Mouse (Mus musculus) kidney, postnatal 36 days (tissue): Measurements from ENCODE around the gene Fxyd3.
A peak's percentile ranks its signal among the peaks of the same experiment; 100 is the strongest.

Experiments used
- DNase-seq, 2 experiments: peaks; one replicate each; pipeline ENCODE4 v3.0.0; 2021 to 2022; ENCODE audit warnings: mixed read lengths in 2 of 2

Gene Fxyd3

DNA sequence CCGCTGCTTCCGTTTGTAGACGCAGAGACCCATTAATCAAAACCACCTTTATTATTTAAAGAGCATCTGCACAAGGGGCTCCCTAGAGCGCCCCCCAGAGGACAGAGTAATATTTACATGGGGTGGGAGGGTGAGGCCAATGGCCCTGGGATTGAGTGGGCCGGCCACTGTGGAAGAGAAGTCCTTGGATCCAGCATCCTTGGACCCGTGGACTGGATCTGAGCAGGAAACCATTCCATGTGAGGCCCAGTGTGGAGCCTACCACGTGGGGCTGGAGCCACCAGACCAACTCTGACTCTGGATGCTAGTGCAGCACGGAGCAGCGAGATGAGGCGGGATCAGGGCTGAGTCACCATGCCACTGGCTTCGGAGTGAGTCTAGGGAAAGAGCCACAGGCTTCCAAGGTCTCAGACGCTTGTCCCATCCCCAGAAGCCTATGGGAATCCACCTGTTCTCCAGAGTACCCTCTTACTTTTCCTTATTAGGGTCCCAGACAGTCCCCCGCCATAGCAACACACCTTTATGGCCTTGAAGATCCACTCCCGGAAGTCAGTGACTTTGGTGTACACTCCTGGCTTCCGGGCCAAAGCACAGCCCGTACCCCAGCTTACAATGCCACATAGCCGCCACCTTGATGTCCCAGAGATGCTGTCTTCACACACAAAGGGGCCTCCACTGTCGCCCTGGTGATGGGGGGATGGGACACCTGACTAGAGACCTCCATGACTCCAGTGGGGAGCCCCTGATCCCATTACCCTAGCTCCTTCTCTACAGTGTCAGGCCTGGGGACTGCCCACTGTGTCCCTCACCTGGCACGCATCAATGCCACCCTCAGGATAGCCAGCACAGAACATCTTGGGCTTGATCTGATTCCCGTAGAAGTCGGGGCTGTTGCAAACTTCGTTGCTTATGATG is 22.4 kb upstream of the Fxyd3 start:
- DNase-seq: peak in 1 of 2 experiments; percentile 63

DNA sequence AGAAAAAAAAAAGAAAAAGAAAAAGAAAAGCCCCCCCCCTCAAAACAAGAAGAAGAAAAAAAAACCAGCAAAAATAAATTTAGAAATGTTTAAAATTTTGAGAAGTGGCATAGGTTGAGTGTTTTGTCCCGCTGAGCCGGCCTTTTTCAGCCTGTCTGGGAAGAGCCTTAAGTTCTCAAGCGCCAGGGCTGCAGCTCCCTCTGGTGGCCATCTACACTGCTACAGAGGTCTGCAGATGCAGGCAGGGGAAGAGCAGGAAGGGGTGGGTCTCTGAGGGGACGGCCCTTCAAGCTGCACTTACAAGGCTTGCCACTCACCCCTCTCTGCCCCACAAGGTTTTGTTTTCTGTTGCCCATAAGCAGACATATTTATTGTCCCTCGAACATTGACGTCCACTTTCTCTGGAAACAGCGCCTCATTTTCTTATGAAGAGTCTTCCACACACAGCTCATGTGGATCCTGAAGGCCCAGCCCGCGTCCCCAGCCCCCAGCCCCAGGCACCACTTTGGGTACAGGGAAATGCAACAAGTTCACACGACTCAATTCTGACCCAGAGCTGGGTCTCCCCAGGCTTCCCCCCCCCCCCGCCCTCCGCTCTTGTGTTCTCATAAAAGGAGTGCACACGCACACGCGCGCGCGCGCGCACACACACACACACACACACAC is 21.2 kb upstream of the Fxyd3 start:
- DNase-seq: peak; percentile 94 to 98

DNA sequence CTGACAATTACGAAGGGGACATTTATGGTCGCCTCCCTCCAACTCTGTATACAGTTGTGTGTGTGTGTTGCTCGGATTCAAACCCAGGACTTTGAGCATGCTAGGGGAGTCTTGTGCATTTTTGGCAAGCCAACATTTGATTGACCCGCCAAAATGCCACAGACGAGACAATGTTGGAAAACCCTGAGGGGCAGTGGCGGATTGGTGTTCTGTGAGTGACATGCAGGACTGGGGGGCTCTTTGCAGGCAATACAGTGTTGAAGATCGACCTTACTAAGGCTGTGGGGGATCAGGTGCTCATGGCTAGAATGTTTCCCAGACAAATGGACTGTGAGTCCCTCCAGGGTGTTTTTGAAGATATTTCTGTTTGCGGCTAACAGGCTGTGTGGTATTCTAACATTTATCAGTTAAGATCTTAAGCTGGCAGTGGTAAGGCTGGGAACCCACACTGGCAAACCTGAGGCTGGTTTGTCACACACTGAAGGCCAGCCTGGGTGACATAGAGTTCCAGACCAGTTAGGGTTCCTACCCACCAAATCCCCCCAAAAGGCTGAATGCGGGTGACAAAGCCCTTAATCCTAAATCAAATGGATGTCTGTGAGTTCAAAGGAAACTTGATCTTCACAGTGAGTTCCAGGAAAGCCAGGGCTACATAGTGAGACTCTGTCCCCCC is 20.5 kb upstream of the Fxyd3 start:
- DNase-seq: no peak

DNA sequence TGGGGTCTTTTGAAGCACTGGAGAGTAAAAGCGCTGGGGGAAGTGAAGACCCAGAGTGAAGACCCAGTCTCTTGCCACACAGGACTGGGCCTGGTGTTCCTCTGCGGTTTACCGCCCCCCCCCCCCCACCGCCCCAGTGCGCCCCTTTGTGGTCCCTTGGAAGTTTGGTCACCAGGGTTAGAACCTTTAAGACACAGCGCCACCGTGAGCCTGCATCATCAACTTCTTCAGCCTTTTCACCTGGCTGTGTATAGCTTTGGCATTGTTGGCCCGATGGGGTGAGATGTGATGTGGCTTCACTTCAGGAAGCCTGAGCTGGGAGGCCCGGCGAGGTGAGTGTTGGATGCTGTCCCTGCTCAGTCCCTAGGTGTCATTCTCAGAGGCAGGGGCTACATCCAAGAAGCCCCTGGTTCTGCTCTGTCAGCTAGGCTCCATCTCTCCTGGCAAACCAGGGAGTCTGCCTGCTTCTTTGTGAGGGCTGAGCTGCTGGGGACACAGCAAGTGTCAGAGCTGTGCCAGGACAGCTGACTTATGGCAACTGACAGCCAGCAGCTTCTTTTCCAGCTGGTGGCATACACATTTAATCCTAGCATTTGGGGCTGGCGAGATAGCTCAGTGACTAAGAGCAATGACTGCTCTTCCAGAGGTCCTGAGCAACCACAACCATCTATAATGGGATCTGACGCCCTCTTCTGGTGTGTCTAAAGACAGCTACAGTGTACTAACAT is 18.4 kb upstream of the Fxyd3 start:
- DNase-seq: no peak

DNA sequence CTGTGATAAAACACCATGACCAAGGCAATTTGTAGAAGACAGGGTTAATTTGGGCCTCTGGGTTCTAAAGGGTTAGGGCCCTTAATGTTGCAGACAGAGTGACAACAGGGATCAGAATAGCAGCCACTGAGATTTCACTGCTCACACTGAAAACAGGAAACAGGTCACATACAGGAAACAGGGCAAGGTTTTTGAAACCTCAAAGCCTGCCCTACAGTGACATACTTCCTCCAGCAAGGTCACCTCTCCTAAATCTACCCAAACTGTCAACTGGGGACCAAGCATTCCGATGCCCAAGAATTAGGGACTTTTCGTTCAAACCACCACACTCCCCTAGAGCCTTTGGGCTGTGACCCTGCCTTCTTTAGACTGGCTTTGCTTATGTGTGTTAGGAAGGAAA is 13.2 kb upstream of the Fxyd3 start:
- no peak for DNase-seq

DNA sequence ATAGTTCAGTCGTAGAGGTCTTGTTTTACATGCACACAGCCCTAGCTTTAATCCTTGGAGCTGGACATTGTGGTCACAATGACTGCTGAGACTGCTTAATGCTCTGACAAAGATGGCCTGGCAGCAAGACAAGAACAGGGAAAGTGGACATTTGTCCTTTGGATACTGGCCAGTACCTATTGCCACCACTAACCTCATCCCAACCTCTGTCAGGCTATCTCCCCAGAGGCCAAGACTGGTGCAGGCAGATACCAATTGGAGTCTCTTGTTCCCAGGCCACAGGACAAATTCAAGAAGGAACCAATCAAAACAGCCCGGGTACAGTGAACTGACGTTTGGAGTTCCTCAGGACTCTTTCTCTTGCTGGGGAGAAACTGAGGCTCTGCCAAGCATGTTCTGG is 11.7 kb upstream of the Fxyd3 start:
- DNase-seq: no peak

DNA sequence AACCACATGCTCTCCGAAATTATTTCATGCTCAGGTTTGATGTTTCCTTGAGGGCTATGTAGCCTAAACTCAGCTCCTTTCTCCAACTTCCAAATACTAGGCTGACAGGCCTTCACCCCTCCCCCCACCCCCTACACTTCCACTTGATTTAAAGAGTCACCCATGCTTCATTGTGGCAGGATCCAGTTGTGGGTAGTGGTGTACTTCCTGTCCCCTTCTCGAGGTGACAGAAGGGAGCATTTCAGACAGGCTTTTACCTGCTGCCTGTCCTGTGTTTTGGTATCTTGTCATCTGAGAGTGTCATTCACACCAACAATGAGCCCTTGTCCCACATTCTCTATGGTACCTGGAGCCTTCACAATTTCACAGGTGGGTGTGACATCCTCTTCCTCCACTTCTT is 10.8 kb upstream of the Fxyd3 start:
- DNase-seq: no peak

DNA sequence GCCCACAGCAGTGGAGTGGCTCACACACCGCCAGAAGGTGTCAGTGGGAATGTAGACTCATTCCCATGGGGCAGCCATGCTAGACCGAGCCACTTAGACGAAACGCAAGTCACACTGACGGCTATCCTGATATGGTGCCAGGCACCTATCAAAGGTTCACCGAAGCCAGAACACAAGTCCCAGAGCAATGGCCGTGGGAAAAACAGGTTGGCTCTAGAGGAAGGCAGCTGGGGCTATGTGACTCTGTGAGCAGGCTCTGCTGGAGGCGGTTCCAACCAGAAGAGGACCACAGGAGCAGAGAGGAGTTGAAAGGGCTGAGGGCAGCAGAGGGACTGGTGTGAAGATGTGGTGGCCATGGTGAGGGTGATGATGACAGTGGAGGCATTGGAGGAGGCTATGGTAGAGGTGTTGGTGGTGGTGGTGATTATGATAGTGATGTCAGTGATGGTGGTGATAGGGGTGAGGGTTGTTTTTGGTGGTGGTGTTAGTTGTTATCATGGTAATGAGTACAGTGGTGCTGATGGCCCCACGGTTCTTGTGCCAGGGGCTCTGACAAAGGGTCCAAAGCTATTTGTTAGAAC is 9.8 kb upstream of the Fxyd3 start:
- no peak for DNase-seq

DNA sequence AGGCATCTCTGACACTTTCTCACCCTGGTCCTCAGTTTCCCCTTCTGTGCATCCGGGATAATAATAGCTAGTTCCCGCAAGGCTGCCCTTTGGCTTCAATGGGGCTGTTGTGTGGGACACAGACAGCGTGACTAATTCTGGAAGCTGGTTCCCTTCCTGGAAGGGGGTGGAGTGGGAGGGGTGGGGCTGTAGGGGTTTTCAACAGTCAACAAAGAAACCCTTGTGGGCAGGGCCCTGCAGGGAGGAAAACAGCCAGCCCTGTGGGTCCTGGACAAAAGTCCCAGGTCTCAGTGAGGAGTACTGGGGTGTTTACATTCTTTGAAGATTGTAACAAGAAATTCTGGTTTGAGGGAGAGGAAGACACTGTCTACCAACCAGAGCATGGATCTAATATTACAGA is 8.7 kb upstream of the Fxyd3 start:
- peak; percentile 50 to 54 for DNase-seq

DNA sequence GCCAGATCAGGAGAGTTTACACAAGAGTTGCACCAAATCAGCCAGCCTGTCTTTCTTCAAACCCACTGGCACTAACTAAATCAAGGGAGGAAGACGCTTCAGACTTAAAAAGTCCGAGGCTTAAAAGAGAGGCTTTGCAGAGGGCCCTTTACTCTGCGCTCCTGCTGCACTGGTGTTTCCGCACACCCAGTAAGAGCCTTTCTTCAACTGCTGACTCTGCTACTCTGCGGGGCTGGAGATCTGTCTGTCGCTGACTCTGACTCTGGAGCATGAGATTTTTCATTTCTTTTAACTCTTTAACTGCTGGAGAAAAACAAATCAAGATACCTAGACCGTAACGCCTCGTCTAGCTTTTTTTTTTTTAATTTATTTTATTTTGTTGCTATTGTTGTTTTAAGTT is 7.6 kb upstream of the Fxyd3 start:
- no peak for DNase-seq

DNA sequence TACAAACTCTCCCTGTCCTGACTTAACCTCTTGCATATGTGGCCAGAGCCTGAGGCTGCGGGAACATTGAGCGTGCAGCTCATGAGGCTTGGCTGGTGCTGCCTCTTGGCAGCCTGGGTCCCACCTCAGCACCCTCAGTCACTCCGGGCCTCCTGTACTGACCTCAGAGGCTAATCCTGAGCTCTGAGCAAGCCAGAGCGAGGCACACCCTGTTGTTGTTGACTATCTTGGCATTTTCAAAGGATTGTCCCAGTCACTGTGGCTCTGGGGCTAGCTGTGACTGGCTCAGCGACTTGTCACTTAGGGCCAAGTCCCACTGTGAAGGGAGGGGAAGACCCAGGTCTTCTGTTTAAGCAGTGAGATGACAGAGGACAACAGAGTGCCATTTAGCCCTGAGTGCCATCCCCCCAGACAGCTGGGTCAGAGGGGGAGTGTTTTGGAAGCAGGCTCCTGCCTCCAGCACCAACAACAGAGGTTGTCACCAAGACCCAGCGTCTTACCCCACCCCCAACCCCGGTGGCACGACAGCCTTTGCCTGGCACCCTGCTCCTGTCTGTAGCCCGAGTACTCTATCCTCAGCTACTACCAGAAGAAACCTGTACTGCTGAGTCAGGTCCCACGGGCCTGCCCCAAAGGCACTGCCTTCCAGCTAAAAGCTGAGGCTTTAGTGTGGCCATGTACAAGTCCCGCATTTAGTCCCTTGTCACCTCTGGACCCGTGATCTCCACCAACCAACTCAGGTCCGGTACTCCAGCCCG is 6.5 kb upstream of the Fxyd3 start:
- peak; percentile 37 to 43 for DNase-seq

DNA sequence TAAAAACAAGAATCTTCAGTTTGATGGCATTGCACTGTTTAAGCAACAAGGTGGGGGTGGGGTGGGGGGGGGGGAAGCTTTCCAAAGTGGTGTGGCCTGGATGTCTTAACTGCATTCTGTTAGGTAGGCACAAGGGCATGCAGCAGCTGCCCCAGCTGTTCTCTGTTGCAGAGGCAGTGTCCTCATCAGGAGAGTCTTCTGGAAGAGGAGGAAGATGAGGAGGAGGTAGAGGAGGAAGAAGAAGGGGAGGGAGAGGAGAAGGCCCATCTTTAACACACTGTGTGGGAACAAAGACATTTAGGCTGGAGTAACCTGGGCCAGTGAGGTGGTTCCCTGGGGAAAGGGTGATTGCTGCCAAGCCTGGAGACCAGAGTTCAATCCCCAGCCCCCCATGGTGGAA is 5.6 kb upstream of the Fxyd3 start:
- DNase-seq: no peak

DNA sequence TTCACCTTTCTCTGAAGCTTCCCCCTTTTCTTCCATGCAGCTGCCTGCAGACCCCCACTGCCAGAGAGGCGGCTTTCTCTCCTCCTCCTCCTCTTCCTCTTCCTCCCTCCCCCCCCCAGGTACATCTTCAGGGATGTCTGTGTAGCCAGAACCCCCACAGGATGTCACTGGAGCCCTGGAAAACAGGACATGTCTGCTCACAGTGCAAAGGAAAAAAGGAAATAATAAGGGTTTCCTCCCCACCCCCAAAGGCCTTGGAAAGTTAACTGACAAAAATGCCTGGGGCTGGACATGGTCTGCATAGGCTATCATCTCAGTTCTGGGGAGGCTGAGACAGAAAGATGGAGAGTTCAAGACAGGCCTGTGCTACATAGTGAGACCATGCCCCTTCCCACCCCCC is 4.6 kb upstream of the Fxyd3 start:
- no peak for DNase-seq

DNA sequence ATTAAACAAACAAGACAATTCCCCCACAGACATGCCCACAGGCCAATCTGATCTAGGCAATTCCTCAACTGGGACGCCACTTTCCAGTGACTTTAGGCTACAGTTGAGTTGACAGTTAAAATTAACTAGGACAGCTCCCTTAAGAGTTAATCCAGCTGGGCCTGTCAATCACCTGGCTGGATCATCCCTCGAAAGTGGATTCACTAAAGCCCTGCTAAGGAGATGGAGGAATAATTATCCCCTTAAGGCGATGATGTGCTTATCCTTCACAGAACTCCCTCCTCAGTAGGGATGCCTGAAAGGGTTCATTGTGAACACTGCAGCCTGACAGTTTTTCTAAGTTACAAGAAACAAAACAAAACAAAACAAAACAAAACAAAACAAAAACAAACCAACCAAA is 4.1 kb upstream of the Fxyd3 start:
- DNase-seq: no peak

DNA sequence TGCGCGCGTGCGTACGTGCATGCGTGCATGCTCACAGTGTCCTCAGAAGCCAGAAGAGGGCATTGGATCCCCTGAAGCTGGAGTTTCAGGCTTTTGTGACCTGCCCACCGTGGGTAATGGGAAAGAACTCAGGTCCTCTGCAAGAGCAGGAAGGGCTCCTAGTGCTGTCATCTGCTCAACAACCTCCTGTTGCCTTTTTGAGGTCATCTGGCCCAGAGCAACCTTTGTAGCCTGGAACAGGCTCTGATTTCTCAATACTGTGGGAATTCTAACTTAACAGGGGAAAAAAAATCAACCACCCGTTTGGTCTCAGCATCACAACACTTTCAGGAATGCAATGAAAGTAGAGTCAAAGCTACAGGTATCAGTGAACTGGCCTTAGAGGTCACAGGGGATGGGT is 3.2 kb upstream of the Fxyd3 start:
- DNase-seq: no peak

DNA sequence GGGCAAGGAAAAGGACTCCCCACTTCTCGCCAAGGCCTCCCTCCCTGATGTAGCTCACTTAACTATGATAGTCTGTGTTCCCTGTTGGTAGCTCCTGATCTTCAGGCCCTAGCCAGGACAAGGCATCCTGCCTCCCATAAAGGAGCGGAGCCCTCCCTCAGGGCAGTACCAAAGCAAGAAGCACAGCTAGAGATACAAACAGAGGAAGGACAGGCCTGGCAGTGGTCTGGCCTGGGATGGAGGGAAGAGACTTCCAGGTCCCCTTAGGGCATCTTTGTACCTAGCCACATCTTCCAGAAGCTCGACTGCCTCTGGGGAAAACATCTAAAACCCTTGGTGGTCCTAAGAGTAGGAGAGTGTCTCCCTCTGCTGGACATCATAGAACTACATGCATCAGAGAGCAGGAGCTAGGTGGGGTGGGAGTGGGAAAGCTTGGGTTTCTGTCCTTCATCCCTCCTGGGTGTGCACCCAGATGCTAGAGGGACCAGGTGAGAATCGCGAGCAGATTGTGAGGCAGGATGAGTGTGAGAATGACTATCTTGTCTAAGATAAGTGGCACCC is 1.5 kb upstream of the Fxyd3 start:
- no peak for DNase-seq

DNA sequence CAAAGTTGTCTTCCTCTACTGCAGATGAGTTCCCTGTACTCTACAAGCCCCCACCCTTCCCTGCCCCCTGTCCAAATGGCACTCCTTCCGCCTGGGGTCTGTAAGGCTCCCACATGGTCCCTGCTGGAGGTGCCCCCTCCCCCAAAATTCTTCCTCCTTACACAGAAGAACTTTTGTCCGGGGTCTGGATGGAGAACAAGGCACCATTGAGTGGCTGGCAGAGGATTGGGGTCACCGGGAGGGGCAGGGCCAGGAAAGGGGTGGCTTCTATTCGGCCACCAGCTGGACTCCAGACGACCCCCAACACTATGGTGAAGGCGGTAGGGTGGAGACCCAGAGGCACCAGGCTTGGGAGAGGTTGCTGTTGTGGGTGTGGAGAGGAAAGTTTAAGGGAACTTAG is 966 bp upstream of the Fxyd3 start:
- no peak for DNase-seq

DNA sequence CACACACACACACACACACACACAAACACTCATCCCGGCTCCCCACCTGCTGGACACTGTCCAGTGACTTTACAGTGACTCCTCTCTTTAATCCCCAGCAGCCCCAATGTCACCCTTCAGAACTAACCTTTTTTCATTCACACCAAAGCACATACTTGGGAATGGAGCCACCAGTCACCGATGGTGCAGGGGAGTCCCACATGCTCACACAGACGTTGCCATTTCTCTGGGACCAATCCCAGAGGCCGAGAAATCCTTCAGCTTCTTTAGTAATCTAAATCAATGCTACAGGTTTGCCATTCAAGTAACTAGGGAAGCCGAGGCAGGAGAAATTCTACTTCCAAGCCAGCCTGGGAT is 1.8 kb downstream of the Fxyd3 start:
- no peak for DNase-seq

DNA sequence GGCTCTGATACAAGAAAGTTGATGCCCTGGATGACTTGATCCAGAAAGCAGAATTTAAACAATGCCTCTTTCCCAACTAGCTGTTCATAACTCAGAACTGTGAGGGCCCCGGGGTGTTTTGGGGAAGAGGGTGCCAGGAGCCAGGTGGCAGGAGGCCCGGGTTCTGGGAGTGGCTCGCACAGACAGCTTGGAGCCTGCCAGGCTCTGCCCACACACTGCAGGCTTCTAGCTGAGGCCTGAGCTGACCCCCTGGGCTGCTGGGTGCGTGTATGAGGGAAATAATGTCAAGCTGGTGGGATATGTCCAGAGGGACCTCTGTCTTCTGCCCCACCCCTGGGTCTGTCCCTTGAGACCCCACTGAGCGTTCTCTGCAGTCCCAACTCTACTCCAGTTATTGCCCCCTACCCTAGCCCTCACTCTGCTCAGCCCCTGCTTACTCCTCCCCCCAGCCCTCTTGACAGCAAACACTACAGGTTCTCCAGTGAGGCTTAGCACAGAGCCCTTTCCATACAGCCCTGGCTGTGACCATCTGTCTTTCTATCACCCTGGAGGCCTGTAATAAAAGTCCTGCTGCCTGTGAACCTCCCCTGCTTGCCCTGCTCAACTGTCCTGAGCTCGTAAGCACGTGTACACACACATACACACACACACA is 2.3 kb downstream of the Fxyd3 start:
- DNase-seq: no peak

DNA sequence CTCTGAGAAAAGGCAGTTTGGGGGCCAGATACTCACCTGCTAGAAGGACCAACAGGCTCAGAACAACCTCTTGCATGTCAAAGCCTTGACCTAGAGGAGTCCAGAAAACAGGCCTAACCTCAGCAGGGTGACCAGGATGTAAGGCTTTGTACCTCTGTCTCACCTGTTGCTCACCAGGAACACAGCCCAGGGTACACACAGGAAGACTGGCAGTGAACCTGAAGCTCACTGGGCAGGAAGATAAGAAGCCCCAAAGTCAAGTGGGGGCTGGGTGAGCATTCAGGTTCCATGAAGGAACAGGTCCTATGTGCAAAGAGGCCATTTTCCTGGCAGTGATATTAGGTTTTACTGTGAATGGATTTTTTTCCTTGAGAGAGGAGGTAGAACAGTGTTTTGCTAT is 3.0 kb downstream of the Fxyd3 start:
- no peak for DNase-seq

DNA sequence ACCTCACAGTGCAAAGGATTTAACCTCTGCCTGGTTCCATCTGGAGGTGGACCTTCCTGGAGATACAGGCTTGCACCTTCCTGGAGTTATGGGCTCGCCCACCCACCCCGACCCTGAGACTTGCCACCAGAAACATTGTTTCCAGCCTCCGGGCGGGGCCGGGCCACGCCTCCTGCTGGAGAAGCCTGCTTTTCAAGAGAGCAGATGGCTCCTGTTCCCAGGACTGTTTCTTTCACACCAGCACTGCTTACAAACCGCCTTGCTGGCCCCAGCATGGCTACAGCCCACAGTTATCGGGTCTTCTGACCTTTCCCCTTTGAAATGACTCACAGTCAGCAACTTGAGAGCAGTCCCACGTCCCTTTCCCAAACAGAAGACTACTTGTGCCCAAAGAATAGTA is 4.2 kb downstream of the Fxyd3 start:
- no peak for DNase-seq
